Mouse (Mus musculus): ENCODE measurements around the gene Megf11.

GRCm38 (mm10) chr9:64639664-64640063 is 254.2 kb downstream of the Megf11 start:
- TF ChIP-seq SRF (IDR thresholded peaks at IDR 0.05; ENCODE audit: control insufficient read depth, insufficient read length, low read depth) (no peak), MYOD1 (IDR thresholded peaks at IDR 0.05; ENCODE audit: control insufficient read depth in 1 of 3, insufficient read length in 2 of 3, low read depth in 2 of 3) (no peak), POLR2A (IDR thresholded peaks at IDR 0.05; ENCODE audit: insufficient read length, low read depth) (no peak), TCF3 (IDR thresholded peaks at IDR 0.05; ENCODE audit: insufficient read length, low read depth) (no peak), MAX (IDR thresholded peaks at IDR 0.05; ENCODE audit: low read depth) (no peak), POLR2AphosphoS2 (IDR thresholded peaks at IDR 0.05; ENCODE audit: insufficient read length, low read depth) (no peak), USF1 (IDR thresholded peaks at IDR 0.05; ENCODE audit: low read depth) (no peak), TCF12 (IDR thresholded peaks at IDR 0.05; ENCODE audit: insufficient read depth, poor library complexity, severe bottlenecking) (no peak), E2F4 (IDR thresholded peaks at IDR 0.05; ENCODE audit: insufficient read depth) (no peak)

Measured in myocyte (in vitro differentiated cells).